Mouse (Mus musculus): ENCODE data around the gene Fhad1. TPM values are rescaled to one million over a fixed set of nuclear protein-coding genes. Genes with fewer than 3 reads are reported as not detected.
"Not testable (repeated sequence)": the region's sequence is repeated elsewhere in the genome, so short reads cannot be mapped to it uniquely, and the experiment has no call there.

The Fhad1 gene
- under 1 TPM in 1 of 2 experiments, not detected in 1; 0.36 TPM for total RNA-seq (2021)
- long read RNA-seq, experiment 1, partial matches to known transcripts: 0 of 1 reads
- long read RNA-seq, experiment 1, other reads (novel, unspliced or antisense): 1 of 1 reads
- long read RNA-seq, experiment 2, partial matches to known transcripts: 0 of 2 reads
- long read RNA-seq, experiment 2, other reads (novel, unspliced or antisense): 2 of 2 reads

DNA sequence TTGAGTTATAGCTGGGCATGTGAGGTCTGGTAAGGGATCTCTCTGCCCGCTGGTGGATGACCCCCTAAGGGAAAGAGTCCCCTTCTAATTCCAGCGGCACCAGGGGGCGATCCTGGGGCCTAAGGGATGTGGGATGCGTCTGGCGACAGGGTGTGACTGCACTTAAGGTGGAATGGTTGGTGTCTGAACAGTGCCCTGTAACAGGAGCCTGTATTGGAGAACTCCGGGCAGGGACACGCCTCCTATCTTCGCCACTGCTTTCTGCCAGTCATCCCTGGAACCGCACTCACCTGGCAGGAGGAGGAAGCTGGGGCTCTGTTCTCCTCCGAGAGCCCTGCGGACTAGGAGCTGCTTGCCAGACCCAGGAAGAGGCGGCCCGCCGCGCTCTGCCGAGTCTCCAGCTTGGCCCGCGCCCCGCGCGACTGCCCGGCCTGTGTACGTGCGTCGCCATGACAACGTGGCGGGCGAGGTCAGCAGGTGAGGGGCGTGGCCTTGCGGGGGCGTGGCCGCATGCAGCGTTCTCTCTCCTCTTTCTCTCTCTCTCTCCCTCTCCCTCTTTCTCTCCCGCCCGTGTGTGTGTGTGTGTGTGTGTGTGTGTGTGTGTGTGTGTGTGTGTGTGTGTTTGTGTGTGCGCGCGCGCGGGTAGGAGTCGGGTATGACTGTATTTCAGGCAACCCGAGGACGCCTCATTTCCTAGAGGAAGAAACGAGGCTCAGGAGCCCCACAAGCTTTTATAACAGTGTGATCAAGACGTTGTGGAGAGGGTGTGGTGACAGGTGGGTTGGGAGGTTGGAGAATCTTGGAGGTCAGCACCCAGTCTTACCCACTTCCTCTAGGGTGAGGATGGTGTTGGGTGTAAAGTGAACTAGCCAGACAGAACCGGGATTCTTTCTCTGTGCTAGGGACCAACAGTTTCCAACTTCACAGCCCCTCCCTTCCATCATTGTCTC is at the start of gene Fhad1:
Gene Fhad1 (minus strand): TSS at position 424 of the 950 bp plus-strand sequence.
- DNase-seq: peak; percentile 64 to 70

DNA sequence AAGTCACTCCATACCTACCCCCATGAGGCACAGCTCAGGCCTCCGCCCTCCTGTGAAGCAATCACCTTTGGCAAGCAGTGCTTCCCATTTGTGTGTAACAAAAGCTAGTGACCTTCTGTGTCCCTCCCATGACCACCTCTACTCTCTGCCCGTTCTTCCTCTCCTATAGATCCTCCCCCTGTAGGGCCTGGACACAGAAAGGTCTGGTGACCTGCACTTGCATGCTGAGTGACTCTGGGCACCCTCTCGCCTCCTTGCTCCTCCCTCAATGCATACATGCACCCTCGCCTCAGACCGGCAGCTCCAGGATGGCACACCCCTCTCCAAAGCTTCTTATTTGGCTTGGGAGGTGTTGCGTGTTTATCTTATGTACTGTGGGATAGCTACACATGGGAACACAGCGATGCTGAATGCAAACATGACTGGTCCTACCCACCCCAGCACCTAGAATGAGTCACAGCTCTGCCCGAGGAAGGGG is 48.2 kb upstream of the Fhad1 start:
- no peak for DNase-seq

DNA sequence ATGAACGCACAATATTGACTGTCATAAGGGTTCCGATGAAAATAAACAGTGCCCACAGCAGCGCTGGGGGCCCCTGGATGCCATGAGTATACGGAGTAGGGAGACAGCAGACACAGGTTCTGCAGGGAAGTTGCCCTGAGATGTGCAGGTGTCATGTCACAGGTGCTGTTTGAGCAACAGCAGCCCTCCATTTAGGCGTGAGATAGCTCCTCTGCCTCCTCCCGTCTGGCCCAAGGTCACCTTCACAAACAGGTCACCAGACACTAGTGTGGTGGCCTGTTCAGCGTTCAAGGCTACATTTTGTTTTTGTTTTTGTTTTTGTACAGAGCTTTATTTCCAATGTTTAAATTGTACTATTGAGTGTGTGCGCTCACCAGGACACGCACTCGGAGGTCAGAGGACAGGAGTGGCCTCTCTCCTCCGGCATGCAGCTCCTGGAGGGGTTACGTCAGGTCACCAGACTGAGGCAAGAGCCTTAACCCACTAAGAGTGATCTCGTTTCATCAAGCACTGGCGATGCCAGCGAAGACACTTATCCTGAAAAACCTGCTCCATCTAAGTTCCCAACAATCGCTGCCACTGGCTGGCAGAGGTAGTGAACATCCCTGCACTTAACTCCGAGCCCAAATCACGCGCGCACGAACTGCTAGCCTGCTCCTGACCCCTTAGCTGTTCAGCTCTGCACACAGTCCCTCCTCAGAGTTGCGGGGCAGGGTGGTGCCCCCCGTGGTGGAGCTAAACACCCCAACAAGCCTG is 46.8 kb upstream of the Fhad1 start:
- no peak for DNase-seq

DNA sequence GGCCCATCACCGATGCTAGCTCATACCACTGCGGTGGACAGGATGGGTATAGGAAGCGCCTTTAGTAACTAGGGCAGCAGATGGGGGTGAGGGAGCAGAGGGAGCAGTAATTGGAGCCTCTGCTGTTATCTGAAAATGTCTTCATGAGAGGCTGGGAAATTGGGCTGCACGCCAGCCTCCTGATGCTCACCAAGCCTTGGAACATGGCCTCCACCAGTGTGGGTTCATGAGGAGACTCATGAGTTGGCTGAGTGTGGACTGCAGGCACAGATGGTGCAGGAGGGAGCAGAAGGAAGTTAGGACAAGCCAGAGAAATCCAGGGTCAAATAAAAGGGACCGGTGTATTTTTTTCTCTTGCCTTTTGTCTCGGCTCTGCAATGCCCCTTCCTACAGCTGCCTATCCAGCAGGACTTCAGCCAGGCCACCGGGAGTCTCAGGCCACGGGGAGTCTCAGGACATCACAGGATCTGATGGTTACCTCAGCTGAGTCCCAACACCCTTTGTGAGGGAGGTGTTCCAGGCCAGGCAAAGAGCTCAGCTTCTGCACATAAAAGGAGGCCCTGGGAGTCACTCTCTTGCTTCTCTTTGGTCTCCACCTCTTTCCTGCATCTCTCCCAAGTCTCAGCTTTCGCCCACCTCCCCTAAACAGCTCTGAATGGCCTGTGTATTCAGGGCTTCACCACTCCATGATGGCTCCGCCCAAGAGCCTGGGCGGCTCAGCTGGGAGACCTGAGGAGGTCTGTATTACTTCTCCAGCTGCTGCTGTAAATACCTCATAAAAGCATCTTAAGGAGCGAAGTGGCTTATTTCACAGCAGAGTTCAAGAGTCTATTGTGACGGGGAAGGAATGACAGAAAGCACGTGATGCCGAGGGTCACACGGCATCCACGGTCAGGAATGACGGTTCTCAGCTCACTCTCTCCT is 45.8 kb upstream of the Fhad1 start:
- DNase-seq: peak in 1 of 2 experiments; percentile 75

DNA sequence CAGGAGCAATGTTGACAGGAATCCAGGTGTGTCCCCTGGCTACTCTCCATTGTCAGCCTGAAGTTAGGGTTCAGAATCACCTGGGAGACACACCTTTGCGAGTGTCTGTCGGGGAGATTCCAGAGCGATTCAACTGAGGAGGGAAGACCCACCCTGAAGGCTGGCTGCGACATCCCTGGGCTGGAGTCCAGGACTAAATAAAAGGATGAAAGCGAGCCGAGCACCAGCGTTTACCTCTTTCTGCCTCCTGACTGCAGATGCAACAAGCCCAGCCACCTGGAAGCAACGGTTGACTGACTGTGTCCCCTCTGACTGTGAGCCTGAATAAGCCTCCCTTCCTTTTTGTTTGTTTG is 44.9 kb upstream of the Fhad1 start:
- DNase-seq: no peak

DNA sequence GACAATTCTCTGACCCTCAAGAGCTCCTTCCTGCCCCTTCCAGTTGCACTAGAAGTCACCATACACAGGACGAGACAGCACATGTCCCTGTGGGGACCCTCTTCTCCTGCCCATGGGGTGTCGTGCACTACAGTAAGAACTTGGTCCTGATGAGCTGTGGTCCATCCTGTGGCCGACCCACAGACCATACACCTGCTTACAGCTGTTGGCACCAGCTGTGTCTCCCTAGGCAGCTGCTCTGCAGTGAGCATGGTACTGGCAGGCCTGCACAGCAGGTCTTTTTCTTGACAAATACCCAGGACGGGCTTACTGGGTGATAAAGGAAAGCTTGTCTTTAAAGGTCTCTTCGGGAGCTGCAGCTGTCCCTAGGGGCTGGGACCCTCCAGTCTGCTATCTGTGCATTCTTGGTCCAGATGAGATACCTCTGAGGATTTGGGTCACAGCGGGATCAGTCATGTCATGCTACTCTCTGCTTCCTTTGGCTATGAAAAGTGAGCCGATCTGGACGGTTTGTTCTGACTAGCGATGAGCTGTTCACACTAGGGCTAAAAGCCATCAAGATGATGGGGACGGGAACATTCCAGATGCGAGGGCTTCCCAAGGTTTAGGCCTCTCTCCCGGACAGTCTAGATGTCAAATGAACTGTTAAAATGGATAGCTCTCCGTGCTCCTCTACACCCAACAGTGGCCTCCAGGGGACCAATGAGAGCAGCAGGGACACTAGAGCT is 44.4 kb upstream of the Fhad1 start:
- DNase-seq: no peak

DNA sequence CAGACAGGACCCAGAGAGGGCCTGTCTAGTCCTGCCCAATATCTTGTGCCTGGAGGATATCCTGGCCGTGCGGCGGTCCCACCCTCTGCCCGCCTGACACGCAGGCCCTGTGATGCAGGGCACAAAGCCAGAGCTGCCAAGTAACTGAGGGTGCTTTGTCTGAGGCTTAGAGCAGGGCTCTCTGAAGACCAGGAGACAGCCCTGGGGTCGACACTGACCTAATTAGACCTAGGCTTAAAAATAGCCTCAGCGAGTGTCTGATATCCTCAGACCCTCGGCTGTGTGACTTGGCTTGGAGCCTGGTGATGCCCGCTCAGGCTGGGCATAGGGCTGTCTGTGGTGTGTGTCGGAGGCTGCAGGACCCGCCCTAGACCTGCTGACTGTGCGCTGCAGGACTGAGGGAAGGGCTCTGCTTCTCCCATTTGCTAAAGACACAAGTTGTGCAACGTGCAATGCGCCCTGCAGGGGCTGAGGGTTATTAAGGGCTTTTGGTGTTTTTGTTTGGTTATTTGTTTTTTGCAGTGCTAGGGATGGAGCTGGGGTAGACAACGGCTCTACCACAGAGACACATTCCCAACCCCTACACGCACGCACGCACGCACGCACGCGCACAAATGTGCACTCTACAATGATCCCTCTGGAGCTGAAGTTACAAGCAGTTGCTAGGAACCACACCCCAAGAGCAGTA is 42.8 kb upstream of the Fhad1 start:
- peak; percentile 58 to 60 for DNase-seq

DNA sequence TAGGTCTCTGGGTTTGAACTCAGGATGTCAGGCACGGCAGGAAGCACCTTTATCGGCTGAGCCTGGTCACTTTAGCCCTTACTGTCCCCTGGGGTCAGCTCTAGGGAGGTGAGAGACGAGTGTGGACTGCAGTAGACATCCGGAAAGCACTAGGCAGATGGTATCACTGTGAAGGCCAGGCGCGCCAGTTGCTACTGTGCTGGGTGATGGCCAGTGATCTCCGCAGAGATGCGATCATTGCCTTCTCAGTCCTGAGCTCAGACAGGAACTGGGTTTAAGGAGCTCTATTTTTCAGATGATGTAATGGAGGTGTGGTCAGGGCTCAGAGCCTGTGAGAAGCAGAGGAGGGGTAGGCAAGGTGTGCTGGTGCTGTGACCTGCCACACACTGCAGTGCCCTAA is 40.7 kb upstream of the Fhad1 start:
- DNase-seq: no peak

DNA sequence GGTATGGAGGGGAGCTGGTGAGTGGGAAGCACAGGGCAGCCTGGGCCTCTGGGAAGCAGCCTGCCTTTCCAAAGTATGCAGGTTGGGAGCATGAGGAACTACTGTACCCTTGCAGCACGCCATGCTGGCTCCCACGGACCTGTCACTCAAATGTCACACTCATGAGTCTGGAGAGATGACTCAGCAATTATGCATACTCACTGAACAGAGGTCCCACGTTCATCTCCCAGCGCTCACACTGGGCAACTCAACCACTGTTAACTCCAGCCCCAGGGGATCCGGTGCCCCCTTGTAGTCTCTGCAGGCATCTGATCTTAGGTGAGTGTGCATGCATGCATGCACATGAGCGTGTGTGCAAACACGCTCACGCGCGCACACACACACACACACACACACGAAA is 39.7 kb upstream of the Fhad1 start:
- DNase-seq: no peak

DNA sequence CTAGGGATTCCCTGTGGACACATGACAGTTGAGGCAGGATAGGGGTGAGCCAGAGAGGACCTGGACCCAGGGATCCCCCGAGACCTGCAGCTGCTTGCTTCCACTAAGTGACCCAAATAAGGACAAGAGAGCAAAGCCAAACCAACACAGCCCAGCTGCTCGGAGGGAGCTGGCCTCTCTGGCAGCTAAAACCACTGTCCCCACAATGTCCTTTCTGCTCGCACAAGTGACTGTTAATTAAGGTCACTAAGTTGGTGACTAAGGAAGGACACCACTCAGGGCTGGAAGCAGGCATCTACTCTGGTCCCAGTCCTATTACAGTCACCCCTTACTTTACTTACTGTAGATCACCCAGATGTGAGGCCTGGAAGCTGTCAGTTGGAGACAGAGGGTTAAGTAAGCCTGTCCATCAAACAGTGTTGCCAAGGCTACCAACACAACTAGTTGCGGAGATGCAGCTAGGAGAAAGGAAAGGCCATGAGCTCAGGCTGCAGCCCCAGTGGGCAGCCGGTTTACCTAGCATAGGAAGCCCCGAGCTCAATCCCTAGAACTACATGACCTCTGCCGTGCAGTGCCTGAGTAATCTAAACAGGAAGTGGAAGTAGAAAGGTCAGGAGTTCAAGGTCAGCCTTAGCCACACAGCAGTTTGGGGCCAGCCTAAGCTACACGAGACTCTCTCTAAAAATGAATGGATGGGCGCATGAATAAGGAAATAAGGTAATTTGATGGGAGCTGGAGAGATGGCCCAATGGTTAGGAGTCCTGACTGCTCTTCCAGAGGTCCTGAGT is 39.0 kb upstream of the Fhad1 start:
- peak; percentile 53 to 58 for DNase-seq

DNA sequence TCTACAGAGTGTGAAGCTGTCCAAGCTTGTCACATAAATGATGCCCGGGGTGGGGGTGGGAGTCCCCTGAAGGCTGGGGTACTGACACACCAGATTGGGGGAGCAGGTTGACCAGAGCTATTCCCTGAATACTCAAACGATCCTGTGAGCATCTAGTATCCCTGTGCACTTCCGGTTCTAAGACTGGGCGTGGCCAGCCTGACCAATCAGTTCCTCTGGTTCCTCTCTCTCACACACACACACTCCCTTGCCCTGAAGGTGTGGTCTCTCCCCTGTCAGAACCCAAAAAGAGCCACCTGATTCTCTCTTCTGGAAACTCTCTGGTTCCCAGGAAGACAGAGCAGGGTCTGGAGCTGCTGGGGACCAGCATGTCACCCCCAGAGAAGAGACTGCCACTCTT is 38.4 kb upstream of the Fhad1 start:
- DNase-seq: no peak

DNA sequence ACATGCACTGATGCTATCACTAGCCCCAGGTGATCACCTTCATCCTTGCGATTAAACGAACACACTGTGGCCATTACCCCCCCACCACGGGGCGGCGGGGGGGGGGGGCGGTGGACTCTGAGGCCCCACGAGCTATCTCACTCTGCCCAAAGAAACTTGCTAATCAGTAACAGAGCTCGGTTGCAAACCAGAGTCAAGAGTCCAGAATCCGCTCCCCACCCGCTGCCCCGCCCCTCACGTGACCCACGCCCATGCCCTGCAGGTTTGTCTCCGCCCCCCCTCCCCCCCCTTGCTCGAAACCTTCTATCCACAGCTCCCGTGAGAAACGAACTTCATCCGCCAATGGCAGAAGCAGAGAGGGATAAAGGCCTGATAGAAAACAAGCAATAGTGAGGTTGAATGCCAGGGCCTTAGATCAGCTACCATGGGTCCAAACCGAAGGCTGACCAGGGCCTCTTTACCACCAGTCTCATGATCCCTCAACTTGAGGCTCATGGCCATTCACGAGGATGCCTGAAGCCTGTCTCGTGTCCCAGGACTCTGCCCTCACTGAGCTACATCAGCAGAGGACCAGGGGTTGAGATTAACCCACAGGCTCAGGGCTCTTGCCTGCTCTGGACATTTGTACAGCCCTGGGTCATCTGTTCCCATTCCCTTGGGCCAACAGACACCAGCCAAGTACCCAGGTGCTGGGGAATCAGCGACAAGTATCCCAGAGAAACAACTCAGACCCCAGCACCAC is 37.7 kb upstream of the Fhad1 start:
- DNase-seq: no peak

DNA sequence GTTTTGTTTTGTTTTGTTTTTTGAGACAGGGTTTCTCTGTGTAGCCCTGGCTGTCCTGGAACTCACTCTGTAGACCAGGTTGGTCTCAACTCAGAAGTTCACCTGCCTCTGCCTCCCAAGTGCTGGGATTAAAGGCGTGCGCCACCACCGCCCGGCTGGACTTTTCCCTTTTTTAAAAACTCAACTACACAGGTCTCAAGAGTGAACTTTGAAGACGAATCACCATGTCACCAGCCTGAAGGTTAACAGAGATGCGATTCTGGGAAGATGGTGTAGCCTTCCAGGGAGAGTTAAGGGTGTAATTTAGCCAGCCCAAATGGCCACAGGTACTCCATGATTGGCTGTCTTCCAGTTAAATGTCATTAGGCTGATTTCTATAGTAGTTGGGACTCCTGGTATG is 37.0 kb upstream of the Fhad1 start:
- DNase-seq: not testable (repeated sequence)

DNA sequence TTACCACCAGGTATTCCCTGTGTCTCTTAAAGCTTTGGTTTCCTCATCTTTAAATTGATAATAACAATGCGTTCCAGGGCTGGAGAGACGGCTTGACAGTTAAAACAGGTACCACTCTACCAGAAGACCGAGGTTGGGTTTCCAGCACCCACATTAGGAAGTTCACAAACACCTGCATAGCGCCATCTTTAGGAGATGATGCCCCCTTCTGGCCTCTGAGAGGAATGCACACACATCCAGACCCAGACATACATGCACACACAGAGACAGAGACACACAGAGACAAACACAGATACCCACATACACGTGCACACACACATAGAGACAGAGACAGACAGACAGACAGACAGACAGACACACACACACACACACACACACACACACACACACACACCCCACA is 35.1 kb upstream of the Fhad1 start:
- no peak for DNase-seq

DNA sequence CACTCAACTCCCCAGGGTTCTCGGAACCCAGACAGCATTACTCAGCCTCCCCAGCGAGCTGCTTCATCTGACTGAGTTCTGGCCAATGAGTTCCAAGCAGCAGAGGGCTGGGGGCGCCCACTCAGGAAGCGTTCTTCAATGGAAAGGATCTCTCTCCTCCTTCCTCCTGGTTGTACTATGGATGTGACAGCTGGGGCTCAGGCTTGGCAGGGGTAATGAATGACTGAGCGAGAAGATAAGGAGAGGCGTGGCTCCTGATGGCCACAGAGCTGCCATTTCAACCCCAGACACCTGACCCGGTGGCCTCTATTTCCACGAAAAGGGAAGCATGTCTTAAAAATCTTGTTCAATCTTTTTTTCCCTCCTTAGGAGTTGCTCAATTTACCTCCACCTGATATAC is 33.5 kb upstream of the Fhad1 start:
- DNase-seq: no peak

DNA sequence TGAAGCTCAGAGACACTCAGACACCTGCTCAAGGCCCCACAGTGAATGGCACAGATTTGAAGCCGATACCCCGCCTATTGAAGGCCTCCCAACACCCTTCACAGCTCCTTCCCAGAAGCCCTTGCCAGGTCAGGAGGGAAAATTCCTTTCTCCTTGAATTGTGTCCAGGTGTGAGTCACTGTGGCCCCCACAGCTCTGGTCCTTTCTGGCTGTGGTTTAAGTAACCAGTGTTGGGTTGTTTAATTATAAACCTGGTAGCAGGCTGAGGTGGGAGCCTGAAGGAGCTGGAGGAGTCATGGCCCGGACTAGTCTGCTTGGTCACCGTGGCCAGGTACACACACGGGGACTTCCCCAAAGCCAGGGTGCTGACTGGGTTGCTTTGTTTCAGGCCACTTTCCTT is 32.1 kb upstream of the Fhad1 start:
- DNase-seq: no peak

DNA sequence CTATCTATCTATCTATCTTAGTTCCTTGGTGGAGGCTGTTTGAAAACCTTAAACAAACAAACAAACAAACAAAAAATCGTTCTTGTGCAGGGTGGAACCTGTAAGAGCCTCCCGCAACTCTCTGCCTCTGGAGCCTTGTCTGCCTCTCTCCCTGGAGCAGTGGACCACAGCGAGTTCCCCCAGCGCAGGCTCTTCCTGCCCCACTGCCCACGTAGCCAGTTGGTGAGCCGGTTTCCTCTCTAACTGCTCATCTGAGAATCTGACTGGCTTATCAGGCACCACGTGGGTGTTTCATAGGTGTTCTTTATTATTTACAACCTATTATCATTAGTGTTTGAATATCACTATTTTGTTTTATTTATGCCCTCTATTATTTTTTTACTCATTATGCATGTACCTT is 31.6 kb upstream of the Fhad1 start:
- no peak for DNase-seq

DNA sequence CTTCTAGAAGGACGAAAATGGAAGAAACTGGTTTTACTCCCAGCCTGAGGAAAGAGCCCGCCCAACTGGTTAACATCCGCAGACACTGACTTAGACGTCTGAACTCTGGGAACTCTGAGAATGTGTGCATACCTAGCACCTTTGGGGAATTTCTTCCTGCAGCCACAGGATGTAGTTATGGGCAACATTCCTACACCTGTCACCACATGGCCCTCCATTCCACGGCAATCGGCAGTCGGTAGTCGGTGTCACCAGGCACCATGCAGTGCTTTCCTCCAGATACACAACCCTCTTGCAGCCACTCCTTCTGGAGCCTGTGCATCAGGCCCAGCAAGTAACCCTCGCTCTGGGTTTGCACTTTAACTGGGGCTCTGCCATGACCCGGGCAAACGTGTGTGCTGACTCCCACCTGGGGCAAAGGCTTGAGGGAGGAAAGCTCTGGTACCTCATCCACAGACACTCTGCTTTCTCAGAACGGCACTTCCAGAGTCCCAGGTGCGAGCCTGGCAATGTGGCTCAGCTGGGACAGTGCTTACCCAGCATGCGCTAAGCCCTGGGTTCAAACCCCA is 30.8 kb upstream of the Fhad1 start:
- no peak for DNase-seq

DNA sequence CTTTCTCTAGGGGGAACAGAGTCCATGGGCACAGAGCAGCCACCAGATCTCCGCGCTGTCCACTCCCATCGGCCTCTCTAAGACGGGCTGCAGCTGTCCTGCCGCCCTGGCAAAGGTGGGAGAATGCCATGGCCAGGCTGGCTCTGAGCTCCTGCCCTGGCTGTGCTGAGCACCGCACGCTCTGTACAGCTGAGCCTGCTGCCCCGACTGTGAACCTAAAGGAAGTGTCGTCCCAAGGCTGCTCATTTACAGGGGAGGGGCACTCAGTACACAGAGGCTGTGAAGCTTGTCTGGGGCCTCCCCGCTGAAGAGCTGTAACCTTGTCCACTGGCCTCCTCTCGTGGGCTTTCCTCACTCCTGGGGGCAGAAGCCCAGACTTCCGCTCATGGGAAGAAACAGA is 29.6 kb upstream of the Fhad1 start:
- no peak for DNase-seq
